Mouse (Mus musculus) kidney, postnatal 10 days (tissue): ENCODE measurements at regions not wholly inside any gene's neighbourhood (a gene's known extent, or its start where the extent isn't known, plus 50 kb on each side); places are given as distances from the start of the nearest gene placed in this dataset.
A peak's percentile ranks its signal among the peaks of the same experiment; 100 is the strongest.

ENCODE experiments used
- DNase-seq: peaks from one replicate; pipeline ENCODE4 v3.0.0; 2021; ENCODE audit warnings: mixed read lengths

GRCm38 (mm10) chr8:78018430-78019180 lies 194.5 kb upstream of the Ttc29 start:
- DNase-seq = no peak

GRCm38 (mm10) chr8:78021473-78021872 lies 191.6 kb upstream of the Ttc29 start:
- peak; percentile 27 for DNase-seq

DNA sequence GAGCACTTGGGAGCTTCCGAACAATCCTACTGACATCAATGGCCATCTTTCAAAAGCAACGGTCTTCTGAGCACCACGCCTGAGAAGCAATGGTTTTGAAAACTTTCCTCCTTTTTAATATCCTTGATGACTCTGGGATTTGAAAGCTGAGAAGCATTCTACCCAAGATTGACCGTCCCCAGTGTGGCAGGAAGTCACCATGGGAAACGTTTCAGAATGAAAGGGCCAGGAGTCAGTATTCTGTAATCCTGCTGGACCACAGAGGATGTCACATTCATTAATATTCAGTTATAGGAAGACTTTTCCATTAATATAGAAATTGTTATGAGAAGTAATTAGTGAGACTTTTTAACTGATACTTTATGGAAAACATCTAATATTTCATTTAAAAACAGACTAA lies 190.1 kb upstream of the Ttc29 start:
- DNase-seq = no peak

DNA sequence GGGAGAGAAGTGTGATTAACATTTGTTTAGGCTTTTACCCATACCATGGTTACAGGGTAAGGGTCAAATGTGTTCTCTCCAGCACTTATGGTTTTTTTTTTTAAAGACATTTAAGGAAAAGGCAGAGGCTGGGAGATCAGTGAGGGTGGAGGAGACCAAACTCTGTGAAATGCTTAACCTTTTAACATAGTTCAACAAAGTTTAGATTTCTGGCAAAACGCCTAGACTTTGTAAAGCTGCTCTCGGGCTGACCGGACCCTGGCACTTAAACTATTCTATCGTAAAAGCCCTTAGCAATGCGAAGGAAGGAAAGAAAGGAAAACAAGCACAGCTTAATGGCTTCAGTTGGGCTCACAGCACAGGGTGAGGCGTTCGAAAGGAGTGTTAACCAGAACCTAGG lies 189.6 kb upstream of the Ttc29 start:
- peak; percentile 57 for DNase-seq

- DNase-seq = no peak
These were observed 189.2 kb upstream of the Ttc29 start for GRCm38 (mm10) chr8:78023936-78024335.

DNA sequence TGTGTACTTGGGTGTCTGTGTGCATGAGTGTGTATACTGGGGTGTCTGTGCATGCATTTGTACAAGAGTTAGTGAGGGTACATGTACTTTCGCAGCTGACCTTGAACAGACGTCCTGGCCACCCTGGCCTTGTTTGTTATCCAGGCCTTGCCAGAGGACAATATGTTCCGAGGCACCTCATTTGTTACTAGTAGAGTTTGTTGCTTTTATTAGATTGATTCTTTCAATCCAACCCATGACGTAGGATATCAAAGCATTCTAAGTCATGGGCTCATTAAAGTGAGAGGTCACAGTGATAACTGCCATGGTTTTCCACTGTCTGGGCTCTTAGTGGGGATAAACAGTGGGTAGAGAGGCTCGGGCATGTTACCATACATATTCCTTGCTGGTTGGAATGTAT lies 188.1 kb upstream of the Ttc29 start:
- DNase-seq = no peak

GRCm38 (mm10) chr8:78027371-78027770 lies 185.7 kb upstream of the Ttc29 start:
- DNase-seq = no peak

GRCm38 (mm10) chr8:78028928-78029327 lies 184.2 kb upstream of the Ttc29 start:
- DNase-seq = no peak

- no peak for DNase-seq
These were observed 181.3 kb upstream of the Ttc29 start for GRCm38 (mm10) chr8:78031811-78032210.

GRCm38 (mm10) chr8:78034687-78035086 lies 178.4 kb upstream of the Ttc29 start:
- DNase-seq = no peak

GRCm38 (mm10) chr8:78037218-78037617 lies 175.9 kb upstream of the Ttc29 start:
- no peak for DNase-seq

DNA sequence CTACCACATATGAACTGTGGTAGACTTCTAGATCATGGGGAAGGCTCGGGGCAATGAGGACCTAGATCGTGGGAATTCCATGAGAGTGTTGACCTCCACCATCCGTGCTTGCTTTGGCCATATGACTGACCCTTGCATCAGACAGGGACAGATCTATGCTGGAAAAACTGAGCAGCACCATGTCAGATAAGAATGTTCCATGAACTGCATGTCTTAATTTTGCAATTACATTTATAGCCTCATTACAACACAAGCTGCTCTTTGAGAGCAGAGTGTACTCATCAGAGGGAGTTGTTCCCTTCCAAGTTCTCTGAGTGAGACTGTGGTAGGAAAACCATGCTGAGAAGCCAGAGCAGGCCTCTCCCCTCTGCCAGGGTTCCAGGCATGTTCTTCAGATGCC lies 166.4 kb upstream of the Ttc29 start:
- DNase-seq = no peak

GRCm38 (mm10) chr8:78050768-78051167 lies 162.3 kb upstream of the Ttc29 start:
- DNase-seq = no peak

DNA sequence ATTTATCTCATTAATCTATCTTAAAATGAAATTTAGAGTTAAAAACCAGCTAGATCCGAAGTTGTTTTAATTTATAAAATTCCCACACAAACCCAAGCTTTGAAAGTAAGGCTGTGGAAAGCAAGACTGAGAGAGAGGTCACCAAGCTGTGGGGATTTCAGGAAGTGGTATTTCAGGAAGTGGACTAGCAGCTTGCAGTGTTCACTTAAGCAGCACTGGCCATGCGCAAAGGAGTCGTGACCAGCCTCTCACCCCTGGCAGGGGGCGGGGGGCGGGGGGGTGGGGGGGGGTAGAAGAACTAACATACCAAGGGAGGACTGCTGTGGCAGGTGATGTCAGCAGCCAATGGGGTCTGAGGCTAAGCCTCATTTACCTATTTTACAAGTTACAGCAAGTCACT lies 158.7 kb upstream of the Ttc29 start:
- no peak for DNase-seq

DNA sequence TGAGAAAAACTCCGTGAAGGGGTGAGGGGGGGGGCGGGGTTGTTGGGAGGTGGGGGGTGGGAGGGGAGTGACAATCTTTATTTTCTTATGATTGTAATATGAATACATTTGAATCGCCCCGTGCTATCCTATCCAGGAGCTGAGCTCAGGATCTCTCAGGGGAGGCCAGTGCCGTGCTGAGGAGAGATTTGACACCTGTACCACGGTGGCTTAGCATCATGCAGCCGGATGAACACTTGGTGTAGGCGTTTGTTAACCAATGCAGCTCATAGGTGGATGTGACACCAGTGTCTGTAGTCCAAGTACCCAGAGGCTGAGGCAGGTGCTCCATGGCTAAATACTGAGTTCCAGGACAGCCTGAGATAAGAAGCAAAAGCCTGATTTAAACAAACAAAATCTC lies 158.2 kb upstream of the Ttc29 start:
- no peak for DNase-seq

GRCm38 (mm10) chr8:78055531-78055930 lies 157.6 kb upstream of the Ttc29 start:
- no peak for DNase-seq

- no peak for DNase-seq
These were observed 155.7 kb upstream of the Ttc29 start for GRCm38 (mm10) chr8:78057357-78057756.

DNA sequence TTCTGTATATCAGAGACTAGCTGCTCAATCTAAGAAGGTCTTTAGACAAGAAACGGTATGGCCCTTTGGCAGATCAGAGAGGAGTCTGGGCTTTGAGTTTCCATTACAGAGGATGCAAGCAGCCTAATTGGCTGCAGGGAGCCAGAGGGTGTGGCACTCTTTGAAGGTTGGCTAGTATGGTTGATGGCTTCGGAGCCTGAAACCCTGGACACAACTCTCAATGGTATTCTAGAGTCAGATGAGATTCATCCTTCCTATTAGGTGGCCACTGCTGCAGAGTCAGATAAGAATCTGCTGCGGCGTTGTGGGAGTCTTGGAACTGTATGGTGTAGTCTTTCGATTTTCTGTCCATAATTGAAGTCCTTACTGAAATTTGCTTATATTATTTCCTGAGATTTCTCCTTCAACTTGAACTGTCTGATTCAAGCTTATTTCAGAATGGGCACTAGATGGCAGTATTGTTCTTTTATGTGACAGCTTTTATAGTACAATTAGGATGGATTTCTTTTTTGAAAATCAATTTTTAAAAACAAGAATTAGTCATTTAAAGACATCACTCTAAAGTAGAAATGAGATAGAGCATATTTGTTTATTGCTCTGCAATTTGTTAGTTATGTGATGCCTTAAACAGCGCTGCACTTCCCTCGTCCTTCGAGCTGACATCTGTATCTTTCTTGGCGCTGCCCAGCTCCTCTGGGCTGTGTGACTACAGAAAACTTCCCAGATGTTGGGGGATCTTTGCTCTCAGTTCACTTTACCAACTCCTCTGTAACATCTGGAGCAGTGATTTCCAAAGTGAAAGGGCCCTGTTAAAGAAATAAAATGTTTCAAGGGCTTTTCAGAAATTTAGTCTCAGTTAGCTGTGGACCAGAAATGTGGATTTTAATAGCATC lies 151.0 kb upstream of the Ttc29 start:
- no peak for DNase-seq

GRCm38 (mm10) chr8:78063529-78063928 lies 149.6 kb upstream of the Ttc29 start:
- peak; percentile 73 for DNase-seq

GRCm38 (mm10) chr8:78064161-78064560 lies 148.9 kb upstream of the Ttc29 start:
- DNase-seq = no peak

- DNase-seq = no peak
These were observed 147.1 kb upstream of the Ttc29 start for GRCm38 (mm10) chr8:78065890-78066493.

DNA sequence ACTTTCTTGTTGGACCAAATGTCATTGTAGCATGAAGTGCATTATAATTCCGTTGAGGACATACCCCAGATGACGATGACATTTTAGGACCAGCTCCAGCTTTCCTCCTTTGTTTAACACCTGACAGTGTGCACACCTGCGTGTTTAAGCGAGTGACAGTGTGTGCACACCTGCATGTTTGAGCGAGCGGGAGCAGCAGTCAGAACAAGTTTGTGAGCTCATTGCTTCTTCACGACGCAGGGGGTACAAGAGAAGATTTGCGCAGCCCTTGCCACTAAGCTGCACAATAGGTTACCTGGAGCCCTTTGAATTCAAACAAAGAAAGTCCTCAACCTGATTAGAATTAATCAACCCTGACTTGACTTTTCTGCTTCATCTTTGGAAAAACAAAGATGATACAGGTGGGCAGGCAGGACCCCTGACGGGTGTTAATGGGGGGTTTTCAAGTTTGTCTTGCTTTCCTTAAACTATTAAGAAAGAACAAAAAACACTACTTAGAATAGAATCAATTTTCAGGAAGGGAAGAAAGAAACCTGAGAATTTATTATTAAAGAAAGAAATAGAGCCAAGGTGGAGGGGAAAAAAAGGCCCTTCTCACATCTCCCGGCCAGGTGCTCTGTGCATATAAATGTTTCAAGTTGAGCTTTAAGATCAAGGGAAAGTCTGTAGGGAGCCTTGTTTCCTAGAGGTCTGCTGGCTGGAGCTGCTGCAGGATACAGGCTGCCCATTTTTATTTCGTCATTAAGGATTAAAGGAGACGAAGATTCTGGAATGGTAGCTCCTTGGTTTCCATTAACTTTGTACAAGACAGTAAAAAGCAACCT lies 144.8 kb upstream of the Ttc29 start:
- no peak for DNase-seq

- no peak for DNase-seq
These were observed 139.3 kb upstream of the Ttc29 start for GRCm38 (mm10) chr8:78073821-78074220.
